9 mouse cellular contexts compared by ENCODE assay signal in the genomic region with DNA sequence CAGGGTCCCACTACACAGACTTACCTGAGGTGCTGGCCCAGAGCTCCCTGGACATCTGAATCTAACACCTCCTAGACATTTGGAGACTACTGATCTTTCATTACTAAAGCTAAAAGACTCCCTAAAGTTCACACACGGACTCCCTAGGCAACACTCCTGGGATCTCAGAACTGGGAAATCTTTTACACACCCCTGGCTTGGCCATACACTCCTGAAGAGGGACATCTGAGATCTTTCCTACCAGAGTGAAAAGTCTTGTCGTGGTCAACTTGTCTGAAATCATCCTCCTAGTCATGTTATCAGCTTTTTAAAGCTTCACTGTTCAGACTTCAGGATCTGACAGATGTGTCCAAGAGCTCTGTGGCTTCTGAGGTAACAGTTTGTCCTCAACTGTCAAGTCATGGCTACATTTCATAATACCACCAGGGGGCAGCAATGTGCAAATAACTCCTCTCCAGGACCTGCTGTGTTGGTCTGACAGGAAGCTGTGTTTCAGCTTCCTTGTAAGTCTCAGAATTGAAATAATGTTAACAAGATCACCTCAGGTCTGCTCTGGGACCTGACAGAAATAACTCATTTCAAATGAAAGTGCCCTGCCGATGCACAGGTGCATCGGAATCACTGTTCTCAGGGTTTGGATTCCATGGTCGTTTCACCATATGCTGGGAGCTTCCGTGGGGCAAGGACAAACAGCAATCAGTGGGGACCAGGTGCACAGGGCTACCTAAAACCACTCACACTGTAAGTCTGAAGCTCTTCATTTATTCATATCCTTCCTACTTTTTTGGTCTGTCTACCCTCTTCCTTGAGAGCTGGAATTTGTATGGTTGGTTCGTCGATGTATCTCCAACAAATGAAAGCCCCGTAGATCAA.
DNase-seq lines count a peak whose midpoint lies in the region; ATAC-seq and TF ChIP-seq lines count a peak whose summit lies in the region.
"Had no signal": no experiment of that assay in that cellular context is flagged by ENCODE, and none has a peak within 500 bp of the region (broad histone marks: within the 10 kb centered on the region; RNA-seq: fewer than 3 reads in every experiment).

No protein-coding gene starts in this region.

- no peak overlapping the region for H3K9ac ChIP-seq in heart, adult 2 months (ENCODE audit: low read depth, low read length)
- no peak overlapping the region for H3K9ac ChIP-seq in kidney, embryonic 16.5 days (replicated peaks; ENCODE audit: low read length)
- H3K9ac ChIP-seq in limb, embryonic 13.5 days: no peak overlapping the region
- H3K9ac ChIP-seq: embryonic facial prominence, embryonic 15.5 days had no signal

- peak; percentile 77; the same call in 1 of the 2 replicates for ATAC-seq in kidney, embryonic 16.5 days (ENCODE audit: low FRiP score, low TSS enrichment)
- ATAC-seq in limb, embryonic 13.5 days (ENCODE audit: low FRiP score, low read depth): peak; percentile 72

- H3K27me3 ChIP-seq in heart, adult 2 months (ENCODE audit: control insufficient read depth, insufficient read depth, low read length): no peaks in the 10 kb centered on the region
- no peaks in the 10 kb centered on the region for H3K27me3 ChIP-seq in kidney, embryonic 16.5 days (ENCODE audit: insufficient read depth, low read length)
- H3K27me3 ChIP-seq in limb, embryonic 13.5 days: no peaks in the 10 kb centered on the region
- H3K27me3 ChIP-seq: embryonic facial prominence, embryonic 15.5 days had no signal

- TF ChIP-seq POLR2A in heart, adult 2 months (IDR thresholded peaks at IDR 0.05; ENCODE audit: insufficient read depth, low read depth, low read length): no peak

- H3K4me1 ChIP-seq in heart, adult 2 months (ENCODE audit: control insufficient read depth, insufficient read depth, low read length): no peaks in the 10 kb centered on the region; the same call in 1 of the 2 replicates
- no peaks in the 10 kb centered on the region for H3K4me1 ChIP-seq in kidney, embryonic 16.5 days (ENCODE audit: insufficient read depth, low read length)
- H3K4me1 ChIP-seq in limb, embryonic 13.5 days: 0 out of 2 replicates have a peak, but pooled peaks cover 5% of the 10 kb centered on the region
- H3K4me1 ChIP-seq: embryonic facial prominence, embryonic 15.5 days had no signal

- intact Hi-C loops in heart, adult 2 months (cut with DNase I): loop anchor here (2.0 kb wide), 1 partner anchor 212 kb away; no protein-coding TSS in a partner anchor

- no peaks in the 10 kb centered on the region for H3K9me3 ChIP-seq in kidney, embryonic 16.5 days (ENCODE audit: low read length)
- no peaks in the 10 kb centered on the region for H3K9me3 ChIP-seq in limb, embryonic 13.5 days
- H3K9me3 ChIP-seq: embryonic facial prominence, embryonic 15.5 days had no signal

- no peaks in the 10 kb centered on the region for H3K79me2 ChIP-seq in heart, adult 2 months (replicated peaks; ENCODE audit: control insufficient read depth, insufficient read depth, low read length)

- H3K4me2 ChIP-seq in kidney, embryonic 16.5 days (replicated peaks; ENCODE audit: low read depth, low read length): no peak overlapping the region
- H3K4me2 ChIP-seq in limb, embryonic 13.5 days (replicated peaks): no peak overlapping the region
- H3K4me2 ChIP-seq: embryonic facial prominence, embryonic 15.5 days had no signal

- TF ChIP-seq CTCF in heart, adult 2 months (IDR thresholded peaks at IDR 0.05): peak; percentile 85

- H3K36me3 ChIP-seq in heart, adult 2 months (ENCODE audit: control insufficient read depth, insufficient read depth, low read length): no peaks in the 10 kb centered on the region
- no peaks in the 10 kb centered on the region for H3K36me3 ChIP-seq in kidney, embryonic 16.5 days (ENCODE audit: insufficient read depth, low read length)
- no peaks in the 10 kb centered on the region for H3K36me3 ChIP-seq in limb, embryonic 13.5 days
- H3K36me3 ChIP-seq: embryonic facial prominence, embryonic 15.5 days had no signal

- TF ChIP-seq EP300 in heart, adult 2 months (IDR thresholded peaks at IDR 0.05; ENCODE audit: insufficient read depth, low read depth, low read length): no peak

- 72% methylated on average over 9 of the region's 9 CpGs for WGBS in heart, adult 2 months
- 70% methylated on average over 9 of the region's 9 CpGs for WGBS in kidney, embryonic 16.5 days
- 69% methylated on average over 9 of the region's 9 CpGs for WGBS in limb, embryonic 13.5 days

- H3K4me3 ChIP-seq in heart, adult 2 months: no peak overlapping the region
- H3K4me3 ChIP-seq in kidney, embryonic 16.5 days (ENCODE audit: low read length): no peak overlapping the region
- no peak overlapping the region for H3K4me3 ChIP-seq in limb, embryonic 13.5 days
- H3K4me3 ChIP-seq: embryonic facial prominence, embryonic 15.5 days had no signal

- peak; percentile 62 to 64 for DNase-seq in B cell, adult 2 months
- DNase-seq in adrenal gland, adult 2 months: peak; percentile 72
- DNase-seq in embryo, embryonic 10.5 days (ENCODE audit: low spot score): peak; percentile 92
- peak; percentile 47 for DNase-seq in heart, adult 2 months
- DNase-seq in natural killer cell, adult 2 months (ENCODE audit: low spot score in 2 of 2): peak; percentile 36 to 45
- DNase-seq in telencephalon, adult 2 months (ENCODE audit: low read depth, low spot score): peak; percentile 65

- H3K27ac ChIP-seq in heart, adult 2 months: no peak overlapping the region
- H3K27ac ChIP-seq in kidney, embryonic 16.5 days (ENCODE audit: low read length): no peak overlapping the region
- H3K27ac ChIP-seq in limb, embryonic 13.5 days: no peak overlapping the region
- H3K27ac ChIP-seq: embryonic facial prominence, embryonic 15.5 days had no signal

Comparison
In these comparisons a context has a peak if more than half of its experiments do, and no peak if none do; other contexts are left out.
1. DNase-seq: peak in every context shown above with its lines; median percentile 92 in embryo, embryonic 10.5 days; 72 in adrenal gland, adult 2 months; 65 in telencephalon, adult 2 months; 63 in B cell, adult 2 months; 47 in heart, adult 2 months; 40 in natural killer cell, adult 2 months.